Mouse (Mus musculus) CD4-positive, CD25-positive, alpha-beta regulatory T cell, adult 9 weeks (primary cell): ENCODE results near the gene Spink4. TPM values are rescaled to one million over a fixed set of nuclear protein-coding genes. Genes with fewer than 3 reads are reported as not detected.

ENCODE experiments used
- polyA plus RNA-seq: library from polyadenylated mRNA; unstranded; fragments of 100-300 nt; shearing (Covaris generic); gene quantifications from one replicate; pipeline ENCODE4 v1.2.1, GENCODE M21; 2017

Spink4 gene
- not detected for polyA plus RNA-seq

GRCm38 (mm10) chr4:40919785-40920184 is at the start of gene Spink4:
Spink4 (plus strand) TSS chr4:40920052.

GRCm38 (mm10) chr4:40948160-40948708 is 28.4 kb downstream of the Spink4 start, which contains the start of the genes Bag1 and Chmp5:
Bag1 (minus strand) TSS chr4:40948294.
Chmp5 (plus strand) TSS chr4:40948407.

DNA sequence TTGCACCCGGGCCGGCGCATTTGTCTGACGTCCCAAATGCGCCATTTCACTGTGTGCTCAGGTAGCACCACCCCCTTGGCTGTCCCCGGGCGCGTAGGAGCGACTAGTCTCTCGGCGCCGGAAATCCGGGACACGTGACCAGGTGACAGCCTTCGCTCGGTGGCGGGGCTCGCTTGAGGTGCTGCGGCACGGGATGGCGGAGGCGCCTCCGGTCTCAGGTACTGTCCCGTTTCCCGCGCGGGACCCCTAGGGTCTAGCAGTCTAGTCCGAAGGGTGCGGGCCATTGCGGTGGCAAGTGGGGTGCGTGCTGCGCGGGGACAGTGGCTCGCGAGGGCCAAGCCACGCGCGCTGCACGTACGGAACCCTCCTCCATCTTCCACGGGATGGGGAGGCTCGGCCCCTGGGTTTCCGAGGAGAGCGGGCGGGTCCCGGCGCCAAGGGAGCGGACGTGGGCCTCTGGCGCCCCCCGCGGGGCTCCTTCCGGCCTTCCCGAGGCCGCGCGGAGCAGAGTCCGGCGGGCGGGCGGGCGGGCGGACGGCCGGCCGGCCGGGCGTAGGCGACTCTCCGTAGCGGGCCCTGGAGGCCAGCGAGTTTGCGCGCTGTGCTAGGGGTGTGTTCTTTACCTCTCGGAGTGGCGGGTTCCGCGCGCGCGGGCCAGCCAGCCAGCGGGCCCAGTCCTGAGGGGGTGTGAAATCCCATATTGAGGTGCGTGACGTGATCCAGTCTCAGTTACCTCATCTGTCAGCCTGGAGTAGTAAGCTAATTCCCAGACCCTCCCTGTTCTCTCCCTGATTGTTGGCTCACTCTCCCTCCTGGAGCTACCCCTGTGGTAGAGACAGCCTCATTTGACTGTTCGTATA is 51.2 kb downstream of the Spink4 start, which contains the start of gene Nfx1:
Gene Nfx1, plus strand, starts transcription at position 65 of the 860 bp plus-strand sequence.

Other genes starting within 250 kb of the Spink4 start
- gene Aptx, start 216.9 kb upstream of the Spink4 start, polyA plus RNA-seq = 42.3 TPM
- 339 TPM for gene Dnaja1, start 197.9 kb upstream of the Spink4 start, polyA plus RNA-seq
- gene Smu1, start 162.1 kb upstream of the Spink4 start, polyA plus RNA-seq = 149 TPM
- gene B4galt1, start 66.0 kb upstream of the Spink4 start, polyA plus RNA-seq = 17.6 TPM
- gene Bag1, start 28.2 kb downstream of the Spink4 start, polyA plus RNA-seq = 11.8 TPM
- 91.5 TPM for gene Chmp5, start 28.4 kb downstream of the Spink4 start, polyA plus RNA-seq
- 135 TPM for gene Nfx1, start 50.9 kb downstream of the Spink4 start, polyA plus RNA-seq
- not detected for gene Aqp7, start 128.1 kb downstream of the Spink4 start, polyA plus RNA-seq
- 18.1 TPM for gene Aqp3, start 178.1 kb downstream of the Spink4 start, polyA plus RNA-seq
- 65.1 TPM for gene Nol6, start 204.4 kb downstream of the Spink4 start, polyA plus RNA-seq
- 19.8 TPM for gene Ube2r2, start 215.7 kb downstream of the Spink4 start, polyA plus RNA-seq